Mouse (Mus musculus) bone marrow, adult 2 months (tissue): ENCODE data around the gene Cox4i1.
"Not testable (repeated sequence)": the region's sequence is repeated elsewhere in the genome, so short reads cannot be mapped to it uniquely, and the experiment has no call there.

Experiments used
- CTCF ChIP-seq: fragments of 200-500 bp; IDR thresholded peaks from 2 replicates; pipeline ENCODE4 v1.5.1; 2011; ENCODE audit warnings: low read length, control low read depth; ENCODE audit not compliant: control insufficient read depth, insufficient read depth
- POLR2A ChIP-seq: fragments of 200-500 bp; IDR thresholded peaks from 2 replicates; pipeline ENCODE4 v1.6.1; 2011; ENCODE audit warnings: low read depth, mild to moderate bottlenecking, control low read depth, low read length, borderline replicate concordance; ENCODE audit not compliant: control insufficient read depth

DNA sequence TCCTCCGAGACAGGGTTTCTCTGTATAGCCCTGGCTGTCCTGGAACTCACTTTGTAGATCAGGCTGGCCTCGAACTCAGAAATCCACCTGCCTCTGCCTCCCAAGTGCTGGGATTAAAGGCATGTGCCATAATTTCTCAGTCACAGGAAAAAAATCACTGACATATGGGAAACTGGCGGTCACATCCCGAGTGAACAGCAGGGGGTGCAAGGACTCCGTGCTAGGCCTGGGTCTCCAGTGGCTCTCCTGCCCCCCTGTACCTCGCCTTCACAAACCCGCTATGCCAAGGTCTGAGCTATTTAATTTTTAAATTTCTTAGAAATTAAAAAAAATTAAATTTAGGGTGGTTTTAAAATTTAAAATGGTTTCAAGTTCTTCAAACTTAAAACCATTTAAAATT, 12.4 kb downstream of the Cox4i1 start:
- TF ChIP-seq CTCF = peak; percentile 69
- TF ChIP-seq POLR2A = not testable (repeated sequence)
